Comparison of ENCODE assay signal across 10 mouse cellular contexts in the genomic region with DNA sequence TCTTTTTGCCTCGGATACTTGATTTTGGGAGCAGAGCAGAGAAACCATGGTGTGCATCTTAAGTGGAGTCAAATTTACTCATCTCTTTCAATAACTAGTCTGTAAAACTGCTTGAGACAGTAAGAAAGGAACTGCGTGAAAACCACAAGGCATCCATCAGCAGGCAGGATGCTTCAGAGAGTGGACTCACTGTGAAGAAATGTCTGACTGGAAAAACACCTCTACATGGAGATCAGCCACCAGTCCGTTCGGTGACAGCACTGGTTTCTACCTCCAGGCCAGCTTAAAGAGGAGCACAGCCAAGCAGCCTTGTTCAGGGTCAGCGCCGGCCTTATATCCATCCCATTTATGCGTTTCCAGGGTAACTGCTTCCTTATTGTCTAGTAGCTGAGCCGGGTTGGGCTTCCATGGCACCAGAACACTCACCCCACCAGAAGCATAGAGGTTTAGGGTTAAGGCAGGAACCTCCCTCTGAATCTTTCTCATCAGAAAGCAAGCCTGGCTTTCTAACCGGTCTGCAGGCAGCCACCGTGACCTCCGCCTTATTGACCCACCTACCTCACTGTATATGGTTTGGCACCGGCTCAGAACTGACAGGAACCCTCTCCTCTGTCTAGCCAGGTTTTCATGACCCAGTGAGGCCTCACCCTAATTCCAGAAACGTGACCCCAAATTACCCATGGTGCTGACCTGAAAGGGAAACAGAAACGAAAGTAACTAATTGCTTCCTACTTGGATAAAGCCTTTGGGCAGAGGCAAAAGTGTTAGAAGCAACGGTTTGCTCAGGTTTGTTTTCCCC. TPM values are rescaled to one million over a fixed set of nuclear protein-coding genes. Genes with fewer than 3 reads are reported as not detected.
A peak's percentile ranks its signal among the peaks of the same experiment; 100 is the strongest.
DNase-seq lines count a peak whose midpoint lies in the region; ATAC-seq and TF ChIP-seq lines count a peak whose summit lies in the region.
"Had no signal": no experiment of that assay in that cellular context is flagged by ENCODE, and none has a peak within 500 bp of the region (broad histone marks: within the 10 kb centered on the region; RNA-seq: fewer than 3 reads in every experiment).

No protein-coding gene starts in this region.

- no peaks in the 10 kb centered on the region for H3K9me3 ChIP-seq in kidney, postnatal 0 days (replicated peaks; ENCODE audit: low read length)
- H3K9me3 ChIP-seq: limb, embryonic 13.5 days had no signal

- no peaks in the 10 kb centered on the region for H3K27me3 ChIP-seq in kidney, postnatal 0 days (ENCODE audit: insufficient read depth, low read length)
- H3K27me3 ChIP-seq: limb, embryonic 13.5 days had no signal

- H3K4me1 ChIP-seq in kidney, postnatal 0 days (replicated peaks; ENCODE audit: insufficient read depth, low read length) = no peaks in the 10 kb centered on the region

- peak overlapping the region; percentile 38; the same call in 1 of the 2 replicates for H3K4me2 ChIP-seq in kidney, postnatal 0 days (ENCODE audit: low read length)
- H3K4me2 ChIP-seq: limb, embryonic 13.5 days had no signal

- no peak overlapping the region for H3K4me3 ChIP-seq in kidney, postnatal 0 days (replicated peaks; ENCODE audit: low read depth, low read length)
- H3K4me3 ChIP-seq: limb, embryonic 13.5 days; myocyte had no signal

- 50% methylated on average over 15 of the region's 15 CpGs for WGBS in kidney, postnatal 0 days

- H3K9ac ChIP-seq in kidney, postnatal 0 days (ENCODE audit: low read depth, low read length) = no peak overlapping the region
- H3K9ac ChIP-seq: limb, embryonic 13.5 days had no signal

- TF ChIP-seq CTCF in kidney, postnatal 0 days (IDR thresholded peaks at IDR 0.05; ENCODE audit: low read depth) = no peak

- no peak for ATAC-seq in kidney, postnatal 0 days (replicated peaks; ENCODE audit: low FRiP score, low read depth)
- ATAC-seq in megakaryocyte, adult 5-6 weeks (ENCODE audit: poor library complexity, severe bottlenecking) = peak; percentile 54

- H3K27ac ChIP-seq in kidney, postnatal 0 days = no peak overlapping the region
- H3K27ac ChIP-seq: limb, embryonic 13.5 days had no signal

- peak; percentile 27 for DNase-seq in adrenal gland, adult 2 months
- DNase-seq in adrenal gland, adult 8-10 months = no peak
- no peak for DNase-seq in kidney, postnatal 0 days (ENCODE audit: low spot score)
- no peak for DNase-seq in kidney, adult 11 months
- DNase-seq in Muller cell, postnatal 12 days (ENCODE audit: inconsistent ontology term) = peak; percentile 48
- DNase-seq in cerebellum, adult 9-11 months = no peak
- no peak for DNase-seq in left cerebral cortex, adult 18-20 months (ENCODE audit: low spot score in 2 of 2)

- no peaks in the 10 kb centered on the region for H3K36me3 ChIP-seq in kidney, postnatal 0 days (ENCODE audit: insufficient read depth, low read length)
- H3K36me3 ChIP-seq: limb, embryonic 13.5 days had no signal

RNA-seq across cellular contexts. Expression of a gene that starts 9.9 kb away (rescaled TPM):
- 100 to 1,000 TPM; 142 to 168 TPM for total RNA-seq in adrenal gland, adult 2 months (2021)
- 9.7 and 12.5 TPM in 2 replicates for polyA plus RNA-seq in adrenal gland, adult 2 months (2012; rRNA removed)
- total RNA-seq in adrenal gland, adult 8-10 months (2022) = 100 to 1,000 TPM; 152 to 167 (median 162) TPM
- 134 and 155 TPM in 2 replicates for polyA plus RNA-seq in kidney, postnatal 0 days (2015; fragmentation: Nextera tagmentation; extraction: Ambion mirVana)
- total RNA-seq in megakaryocyte, adult 5-6 weeks (2015) = 79.8 and 83.1 TPM in 2 replicates
- 107 and 112 TPM in 2 replicates for total RNA-seq in megakaryocyte, adult 5-6 weeks (2017)
- 100 to 1,000 TPM; 245 to 252 TPM for total RNA-seq in left cerebral cortex, adult 18-20 months (2021)

RNA-seq across cellular contexts. Expression of a gene that starts 44.3 kb away (rescaled TPM):
- 100 to 1,000 TPM in 1 of 2 experiments, 10 to 100 TPM in 1; 88.8 to 113 TPM for total RNA-seq in adrenal gland, adult 2 months (2021)
- 22.8 and 35.4 TPM in 2 replicates for polyA plus RNA-seq in adrenal gland, adult 2 months (2012; rRNA removed)
- 100 to 1,000 TPM in 1 of 4 experiments, 10 to 100 TPM in 3; 84.5 to 114 (median 92.1) TPM for total RNA-seq in adrenal gland, adult 8-10 months (2022)
- 36.1 and 38.4 TPM in 2 replicates for polyA plus RNA-seq in kidney, postnatal 0 days (2015; fragmentation: Nextera tagmentation; extraction: Ambion mirVana)
- 55.8 and 56.5 TPM in 2 replicates for total RNA-seq in megakaryocyte, adult 5-6 weeks (2015)
- total RNA-seq in megakaryocyte, adult 5-6 weeks (2017) = 20.9 and 29.7 TPM in 2 replicates
- 10 to 100 TPM; 77.8 to 80.2 TPM for total RNA-seq in left cerebral cortex, adult 18-20 months (2021)

RNA-seq across cellular contexts. Expression of a gene that starts 49.8 kb away (rescaled TPM):
- total RNA-seq in adrenal gland, adult 2 months (2021) = 1 to 10 TPM; 4.9 to 6.9 TPM
- polyA plus RNA-seq in adrenal gland, adult 2 months (2012; rRNA removed) = 0.60 and 0.62 TPM in 2 replicates
- 10 to 100 TPM in 1 of 4 experiments, 1 to 10 TPM in 3; 7.3 to 11.3 (median 8.0) TPM for total RNA-seq in adrenal gland, adult 8-10 months (2022)
- polyA plus RNA-seq in kidney, postnatal 0 days (2015; fragmentation: Nextera tagmentation; extraction: Ambion mirVana) = 2.0 and 2.2 TPM in 2 replicates
- 0.84 TPM in 1 of 2 replicates, not detected in the other for total RNA-seq in megakaryocyte, adult 5-6 weeks (2015)
- total RNA-seq in megakaryocyte, adult 5-6 weeks (2017) = 0.20 and 0.95 TPM in 2 replicates
- total RNA-seq in left cerebral cortex, adult 18-20 months (2021) = 10 to 100 TPM; 36.4 to 37.4 TPM

Comparison
In these comparisons a context has a peak if more than half of its experiments do, and no peak if none do; other contexts are left out.
1. DNase-seq: peak in adrenal gland, adult 2 months (single experiment) and Muller cell, postnatal 12 days (single experiment); none in adrenal gland, adult 8-10 months (single experiment), kidney, postnatal 0 days (single experiment), kidney, adult 11 months (single experiment), cerebellum, adult 9-11 months (single experiment) and left cerebral cortex, adult 18-20 months (0 of 2).